Mouse (Mus musculus) embryo, embryonic 9.5 days (tissue): ENCODE data around the gene Egfr.

Experiments used
- DNase-seq: peaks from one replicate; pipeline ENCODE4 v3.0.0-alpha.2; 2017; ENCODE audit errors: extremely low spot score

Egfr gene

DNA sequence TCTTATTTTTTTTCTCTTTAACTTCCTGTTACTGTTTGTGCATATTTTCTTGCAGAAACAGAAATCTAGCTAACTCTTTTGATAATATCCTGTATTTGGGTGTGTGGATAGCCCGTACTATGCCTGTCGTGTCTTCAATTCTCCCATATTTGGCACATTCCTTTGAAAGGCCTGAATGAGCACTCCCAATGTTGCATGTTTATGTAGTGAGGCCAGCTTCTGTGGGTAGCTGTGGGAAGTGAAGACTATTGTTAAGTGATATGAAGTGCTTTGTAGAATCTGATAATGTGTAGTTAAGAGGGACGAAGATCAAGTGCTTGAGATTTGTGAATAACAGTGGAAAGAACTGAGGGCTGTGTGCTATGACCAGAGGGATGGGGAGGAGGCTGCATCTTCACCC, 77.5 kb downstream of the Egfr start:
- no peak for DNase-seq

DNA sequence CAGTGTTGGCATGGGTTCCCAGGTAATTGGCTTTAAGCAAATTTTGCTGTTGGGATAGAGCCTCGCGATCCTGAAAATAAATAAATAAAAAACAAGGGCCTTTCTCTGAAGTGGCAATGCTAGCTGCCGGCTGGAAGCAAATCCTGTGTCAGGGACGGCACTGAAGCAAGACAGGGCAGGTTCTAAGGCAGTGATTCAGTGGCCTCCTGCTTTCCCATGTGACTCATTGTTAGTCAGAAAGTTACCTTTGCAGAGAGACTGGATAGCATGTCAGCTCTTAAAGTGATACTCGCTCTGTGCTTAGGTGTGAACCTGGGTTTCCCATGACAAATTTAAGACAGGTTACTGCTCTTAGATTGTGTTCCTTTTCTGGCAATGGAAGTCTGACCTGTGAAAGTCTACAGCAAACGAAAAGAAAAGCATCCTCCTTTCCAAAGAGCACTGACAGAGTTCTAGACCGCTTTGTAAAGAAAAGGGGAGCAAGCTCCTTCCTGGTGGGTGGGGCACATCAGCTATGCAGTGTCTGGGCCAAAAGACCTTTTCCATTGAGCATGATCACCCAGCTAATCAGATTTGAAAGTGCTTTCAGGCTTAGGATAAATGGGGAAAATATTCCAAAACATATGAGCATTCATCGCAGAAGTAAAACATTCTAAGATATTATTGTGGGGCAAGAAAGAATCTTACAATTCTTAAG, 78.7 kb downstream of the Egfr start:
- no peak for DNase-seq

DNA sequence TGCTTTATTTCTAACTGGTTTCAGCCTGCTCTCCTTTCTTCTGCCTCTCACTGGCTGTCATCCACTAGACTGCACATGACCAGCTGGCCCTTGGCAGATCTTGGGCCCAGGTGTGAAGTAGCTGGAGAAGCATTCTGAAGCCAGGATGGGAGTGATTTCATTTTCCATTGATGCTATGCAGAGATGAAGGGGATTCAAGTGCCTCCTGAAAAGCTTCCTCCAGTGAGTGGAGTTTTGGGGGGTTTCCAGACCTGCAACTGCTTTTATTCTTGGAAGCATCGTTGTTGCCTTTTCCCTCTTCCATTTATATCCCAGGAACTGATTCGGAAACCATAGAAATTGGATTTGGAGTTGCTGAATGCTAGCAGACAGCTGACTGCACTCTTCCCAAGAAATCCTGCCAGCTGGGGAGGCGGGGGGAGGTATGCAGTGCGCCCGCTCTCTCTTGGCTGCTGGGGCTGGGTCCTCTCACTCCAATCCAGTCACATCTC, 80.0 kb downstream of the Egfr start:
- DNase-seq = no peak

DNA sequence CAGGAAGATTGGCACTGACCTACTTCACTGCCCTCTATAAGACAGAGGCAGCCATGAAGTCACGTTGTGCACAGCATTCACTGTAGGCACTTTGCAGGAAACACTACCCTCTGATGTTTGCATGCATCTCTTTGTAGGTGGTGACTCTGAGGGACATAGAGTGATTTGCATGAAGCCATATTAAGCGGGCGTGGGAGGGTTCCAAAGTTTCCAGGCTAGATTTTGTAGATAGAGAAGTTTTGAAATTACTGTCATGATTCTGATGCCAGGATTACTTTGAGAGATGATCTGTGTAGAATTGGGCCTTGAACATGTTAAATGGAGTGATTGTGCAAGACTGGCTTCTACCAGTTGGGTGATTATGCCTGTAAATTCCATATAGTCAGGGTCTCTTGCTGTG, 86.8 kb downstream of the Egfr start:
- no peak for DNase-seq

DNA sequence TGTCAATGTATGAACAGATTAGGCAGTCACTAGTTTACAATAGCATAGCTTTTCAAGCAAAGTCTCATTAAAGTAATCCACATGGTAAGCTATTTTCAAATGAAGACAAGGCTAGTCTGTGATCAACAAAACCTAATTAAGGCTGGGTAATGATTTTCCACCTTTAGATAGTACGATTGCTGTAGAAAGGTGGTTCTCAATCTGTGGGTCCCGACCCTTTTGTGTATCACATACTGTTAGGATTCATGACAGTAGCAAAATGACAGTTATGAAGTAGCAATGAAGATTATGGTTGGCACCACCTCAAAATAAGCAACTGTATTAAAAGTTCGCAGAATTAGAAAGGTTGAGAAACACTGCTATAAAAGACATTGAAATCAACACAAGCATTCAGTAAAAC, 90.9 kb downstream of the Egfr start:
- no peak for DNase-seq

DNA sequence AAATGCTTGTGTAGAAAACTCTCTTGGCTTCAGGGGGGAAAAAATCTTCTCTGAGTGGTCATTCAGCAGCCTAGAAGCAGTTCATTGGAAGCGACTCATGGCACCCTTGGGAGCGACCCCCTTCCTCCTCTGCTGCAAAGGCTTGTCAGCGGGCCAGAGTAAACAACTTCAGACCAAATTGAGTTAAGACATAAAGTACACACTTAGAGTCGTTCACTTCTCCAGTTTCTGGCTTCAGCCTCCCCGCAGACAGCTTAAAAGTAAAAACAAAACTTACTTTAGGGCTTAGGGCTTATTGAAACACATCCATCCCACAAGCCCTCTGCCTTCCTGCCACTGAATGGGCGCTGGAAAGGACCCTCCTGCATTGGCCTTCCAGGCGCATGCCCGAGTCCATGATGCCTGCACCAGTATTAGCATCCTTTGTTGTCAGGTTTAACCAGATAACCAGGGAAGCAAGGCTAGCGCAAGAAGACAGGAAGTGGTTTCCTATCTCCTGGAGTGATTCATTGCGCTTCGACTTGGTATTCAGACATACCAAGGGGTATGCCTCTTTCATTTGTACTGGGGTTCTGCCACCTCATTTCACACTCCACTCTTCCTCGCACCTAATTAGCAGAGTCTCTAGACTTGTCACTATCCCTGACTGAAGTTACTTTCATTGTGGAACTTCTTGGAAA, 92.0 kb downstream of the Egfr start:
- DNase-seq = no peak

DNA sequence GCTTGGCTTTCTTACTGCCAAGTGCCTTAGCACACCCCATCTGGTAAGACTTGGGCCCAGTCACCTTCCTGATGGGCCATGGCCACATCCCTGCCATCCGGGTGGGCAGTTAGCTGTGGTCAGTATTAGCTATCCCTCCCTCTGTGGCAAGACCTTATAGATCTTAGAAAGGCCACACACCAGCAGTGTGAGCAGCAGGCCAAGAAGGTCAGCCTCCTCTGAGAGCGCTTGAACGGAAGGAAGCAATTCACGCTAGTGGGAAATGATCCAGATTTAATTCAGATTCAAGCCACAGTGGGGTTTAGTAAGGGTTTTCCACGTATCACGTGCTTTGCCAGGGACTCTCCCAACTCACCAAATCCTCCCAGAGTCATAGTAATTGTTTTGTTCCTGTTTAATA, 96.9 kb downstream of the Egfr start:
- no peak for DNase-seq

DNA sequence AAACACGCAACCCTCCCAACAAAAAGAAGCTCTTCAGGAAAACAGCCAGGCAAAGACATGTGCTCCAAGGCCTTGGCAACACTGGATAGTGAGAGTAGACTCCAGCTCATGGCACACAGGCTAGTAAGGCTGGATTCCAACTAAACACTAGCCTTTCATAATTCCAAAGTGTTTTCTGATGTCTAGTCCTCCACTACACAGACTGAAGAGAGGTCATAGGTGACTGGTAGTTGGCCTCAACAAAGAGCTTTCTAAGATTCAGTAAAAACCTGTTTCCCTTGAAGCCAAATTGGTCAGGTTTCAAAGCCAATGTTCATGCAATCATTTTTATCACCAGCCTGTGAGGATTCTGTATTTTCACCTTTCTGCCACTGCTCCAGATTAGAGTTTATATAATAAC, 99.4 kb downstream of the Egfr start:
- no peak for DNase-seq

DNA sequence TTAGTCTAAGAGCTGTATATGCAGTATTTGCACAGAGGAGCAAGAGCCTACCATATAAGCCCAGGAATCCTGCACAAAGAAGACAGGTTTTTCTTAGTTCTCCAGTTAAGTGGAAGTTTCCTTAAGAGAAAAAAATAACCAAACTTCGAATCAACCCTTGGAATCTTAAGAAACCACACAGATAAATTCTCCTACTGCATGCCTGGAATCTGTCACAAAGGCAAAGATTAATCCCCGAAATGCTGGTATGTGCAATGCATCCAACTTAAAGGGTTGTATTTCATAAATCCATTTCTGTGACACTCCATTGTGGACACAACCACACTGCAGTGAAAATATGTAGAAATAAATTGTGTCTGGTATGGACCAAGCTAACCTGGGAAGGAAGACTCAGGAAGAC, 102.1 kb downstream of the Egfr start:
- DNase-seq = no peak

DNA sequence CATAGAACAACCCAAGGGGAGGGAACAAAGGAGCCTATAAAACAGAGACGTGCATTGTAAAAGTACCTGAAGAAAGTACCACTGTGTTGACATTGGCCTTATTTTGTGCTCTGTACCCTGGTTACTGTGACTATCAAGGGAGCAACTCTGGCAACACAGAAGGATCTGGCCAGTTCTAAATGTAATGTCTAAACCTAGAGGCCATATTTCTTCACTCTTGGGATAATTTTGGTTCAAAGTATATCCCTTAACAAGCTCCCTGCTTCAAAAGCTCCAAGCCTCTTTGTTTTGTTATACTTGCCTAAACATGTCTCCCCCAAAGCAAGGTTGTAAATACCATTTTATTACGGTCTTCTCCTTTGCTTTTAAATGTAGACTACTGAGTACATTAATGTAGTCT, 105.3 kb downstream of the Egfr start:
- no peak for DNase-seq

DNA sequence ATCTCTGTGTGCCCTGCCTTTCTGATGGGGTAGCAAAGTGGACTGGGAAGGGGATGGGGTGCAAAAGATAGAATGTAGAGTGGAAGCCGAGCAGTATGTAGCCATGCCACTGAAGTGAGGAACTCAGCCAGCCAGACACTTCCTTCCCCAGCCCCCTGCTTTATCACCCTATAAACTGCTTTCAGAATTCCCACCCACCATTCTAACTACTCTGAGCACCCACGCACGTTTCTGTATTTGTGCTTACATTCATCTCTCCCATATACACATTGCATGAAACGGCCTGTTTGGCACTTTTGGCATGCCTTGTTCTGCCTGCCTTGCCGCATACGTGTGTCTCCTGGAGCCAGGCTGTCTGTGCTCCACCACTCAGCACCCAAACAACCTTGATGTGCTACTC, 109.0 kb downstream of the Egfr start:
- DNase-seq = no peak

DNA sequence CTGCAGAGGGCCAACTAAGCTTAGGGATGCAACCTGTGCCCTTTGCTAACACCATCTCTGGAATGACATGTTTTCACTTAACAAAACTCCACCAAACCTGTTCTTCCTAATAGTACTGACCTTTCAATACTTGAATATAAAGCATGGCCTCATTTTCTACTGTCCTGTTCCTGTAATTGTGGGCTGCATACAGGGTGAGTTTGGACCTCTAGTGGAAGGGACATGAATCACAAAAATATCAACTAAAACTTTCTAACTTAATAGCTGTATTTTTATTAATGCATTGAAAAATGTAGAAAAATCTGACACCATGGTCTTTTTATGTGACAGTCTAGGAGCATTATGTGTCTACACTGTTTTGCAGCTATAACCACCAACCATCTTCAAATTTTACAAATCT, 111.5 kb downstream of the Egfr start:
- no peak for DNase-seq

DNA sequence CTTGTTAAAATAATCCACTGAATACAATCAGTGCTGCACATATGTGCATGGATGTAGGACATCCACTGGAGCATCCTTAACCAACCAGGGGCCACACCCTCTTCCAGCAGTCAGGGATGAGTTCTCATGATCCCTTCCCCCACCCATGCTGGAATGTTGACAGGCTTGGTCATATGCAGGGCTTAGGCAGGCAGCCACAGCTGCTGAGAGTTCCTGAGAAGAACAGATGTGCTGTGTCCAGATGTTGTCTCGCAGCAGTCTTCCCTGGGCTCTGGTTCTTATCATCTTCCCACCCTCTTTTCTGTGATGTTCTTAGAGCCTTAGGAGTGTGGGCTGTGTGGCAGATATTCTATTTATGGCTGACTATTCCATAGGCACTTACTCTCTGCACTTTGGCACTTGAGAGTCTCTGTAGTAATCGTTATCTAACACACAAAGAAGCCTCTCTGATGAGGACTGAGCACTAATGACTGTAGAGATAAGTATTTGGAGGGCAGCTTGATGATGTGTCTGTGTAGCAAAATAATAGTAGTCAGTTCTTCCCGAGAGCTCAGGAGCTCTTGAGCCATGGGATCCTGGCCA, 113.1 kb downstream of the Egfr start:
- DNase-seq = no peak

DNA sequence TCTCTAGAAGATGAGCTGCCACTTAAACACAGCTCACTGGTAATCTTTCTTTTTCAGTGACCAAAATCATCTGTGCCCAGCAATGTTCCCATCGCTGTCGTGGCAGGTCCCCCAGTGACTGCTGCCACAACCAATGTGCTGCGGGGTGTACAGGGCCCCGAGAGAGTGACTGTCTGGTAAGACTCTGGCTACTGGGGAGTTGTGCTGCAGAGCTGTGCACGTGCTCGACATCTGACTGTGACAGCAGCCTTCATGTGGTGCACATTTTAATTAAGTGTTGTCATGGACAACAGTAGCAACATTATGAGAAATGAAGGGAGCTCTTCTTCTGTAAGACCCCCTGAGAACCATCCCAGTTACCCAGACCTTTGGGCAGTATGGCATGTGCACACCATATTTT, 116.0 kb downstream of the Egfr start:
- no peak for DNase-seq

DNA sequence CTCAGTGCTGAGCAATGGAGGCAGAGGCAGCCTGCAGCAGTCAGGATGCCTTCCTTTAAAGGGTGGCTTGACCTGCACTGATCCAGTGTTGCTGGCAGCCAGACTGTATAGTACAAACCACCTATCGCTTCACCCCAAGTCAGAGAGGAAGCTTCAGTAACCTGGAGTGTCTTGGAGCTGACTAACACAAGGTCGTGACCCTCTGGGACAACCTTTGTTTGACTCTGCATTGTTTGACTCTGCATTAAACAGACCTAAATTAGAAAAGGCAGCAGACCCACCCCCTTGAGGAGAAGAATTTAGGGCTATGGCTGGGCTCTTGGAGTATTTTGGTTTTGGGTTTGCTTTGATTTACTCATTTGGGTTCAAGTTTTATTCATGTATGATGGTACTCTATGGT, 117.5 kb downstream of the Egfr start:
- no peak for DNase-seq

DNA sequence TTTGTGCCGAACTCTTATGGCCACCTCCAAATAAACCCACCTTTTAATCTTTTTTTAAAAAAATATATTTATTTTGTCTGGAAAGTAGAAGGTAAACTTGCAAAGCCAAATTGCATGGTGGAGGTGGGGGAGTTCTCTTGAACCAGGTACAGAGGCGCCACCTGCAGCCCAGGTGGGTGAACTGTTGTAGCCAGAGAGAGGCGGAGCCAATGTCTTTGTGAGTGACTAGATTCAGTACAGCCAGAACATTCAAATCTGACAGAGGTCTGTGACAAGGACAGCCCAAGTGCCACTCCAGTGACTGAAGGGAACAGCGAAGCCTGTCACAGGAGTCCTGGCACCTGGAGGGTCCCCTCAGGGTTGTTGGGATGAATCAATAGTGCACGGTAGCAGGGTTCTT, 119.1 kb downstream of the Egfr start:
- DNase-seq = peak; percentile 27

DNA sequence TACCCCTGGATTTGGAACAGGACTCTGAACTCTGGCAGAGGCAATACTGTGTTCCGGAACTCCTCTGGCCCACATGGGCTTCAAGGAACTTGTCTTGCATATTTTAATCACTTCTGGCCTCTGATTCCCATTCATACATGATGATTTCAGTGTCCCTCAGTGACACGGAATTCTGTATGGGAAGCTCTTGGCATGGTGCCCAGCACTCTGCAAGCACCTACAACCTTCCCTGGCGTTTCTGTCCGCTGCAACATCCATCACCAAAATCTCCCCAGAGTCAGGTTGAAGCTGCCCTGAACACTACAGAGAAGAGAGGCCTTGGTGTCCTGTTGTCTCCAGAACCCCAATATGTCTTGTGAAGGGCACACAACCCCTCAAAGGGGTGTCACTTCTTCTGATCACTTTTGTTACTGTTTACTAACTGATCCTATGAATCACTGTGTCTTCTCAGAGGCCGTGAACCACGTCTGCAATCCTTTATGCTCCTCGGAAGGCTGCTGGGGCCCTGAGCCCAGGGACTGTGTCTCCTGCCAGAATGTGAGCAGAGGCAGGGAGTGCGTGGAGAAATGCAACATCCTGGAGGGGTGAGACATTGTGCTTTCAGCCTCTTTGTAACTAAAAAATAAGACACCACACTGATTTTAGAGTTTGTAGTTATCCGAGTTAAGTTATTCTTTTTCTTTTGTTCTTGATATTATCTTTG, 125.8 kb downstream of the Egfr start:
- DNase-seq = no peak

DNA sequence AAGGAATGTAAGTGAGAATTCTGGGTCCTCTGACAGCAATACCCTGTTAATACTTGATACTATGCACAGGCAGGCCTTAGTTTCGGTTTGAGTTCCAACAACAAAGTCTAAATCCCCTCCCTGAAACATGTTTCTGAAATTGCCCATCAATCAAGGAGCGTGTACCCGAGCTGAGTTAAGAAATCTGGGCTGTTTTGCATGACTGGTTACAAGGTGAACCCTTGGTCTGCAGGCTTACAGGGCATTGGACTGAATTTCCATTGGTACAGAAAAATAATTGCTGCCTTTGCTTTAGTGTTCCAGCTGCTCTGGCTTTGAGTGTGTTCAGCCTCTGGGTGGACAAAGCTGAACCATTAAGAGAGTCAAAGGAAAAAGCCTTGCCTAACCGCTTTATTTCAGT, 129.9 kb downstream of the Egfr start:
- DNase-seq = no peak

DNA sequence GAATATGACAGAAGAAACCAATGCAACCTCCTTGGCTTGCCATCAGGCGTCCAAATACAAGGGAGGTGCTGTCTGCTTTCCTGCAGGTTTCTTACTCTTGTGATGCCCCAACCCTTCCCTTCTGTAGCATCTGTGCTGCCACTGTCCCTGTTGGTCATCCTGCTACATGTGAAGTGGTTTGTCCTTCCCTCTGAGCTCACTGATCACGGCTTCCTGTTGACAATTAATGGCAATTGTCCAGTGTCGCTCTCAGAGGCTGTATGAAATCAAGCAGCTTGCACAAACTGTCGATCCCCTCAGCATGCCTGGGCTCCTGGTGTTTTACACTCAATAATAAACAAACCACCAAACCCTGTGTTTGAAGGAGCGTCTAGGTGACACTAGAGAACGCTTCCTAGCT, 134.1 kb downstream of the Egfr start:
- no peak for DNase-seq

DNA sequence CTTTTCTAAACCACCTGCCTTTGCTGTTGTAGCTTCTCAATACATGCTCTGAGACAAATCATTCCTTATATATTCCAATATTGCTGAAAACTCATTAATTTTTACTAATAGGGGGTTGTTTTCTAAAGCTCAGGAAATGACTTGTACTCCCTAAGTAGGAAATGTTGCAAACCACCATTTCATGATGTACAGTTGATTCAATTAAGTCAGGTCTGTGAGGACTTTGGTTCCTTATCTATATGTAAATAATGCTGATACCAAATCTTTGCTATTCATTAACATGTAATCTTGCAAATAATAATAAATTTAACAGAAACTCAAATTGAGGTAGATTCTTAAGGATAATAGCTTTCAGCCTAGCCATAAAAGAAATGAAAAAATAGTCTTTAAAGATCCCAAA, 136.1 kb downstream of the Egfr start:
- DNase-seq = no peak

DNA sequence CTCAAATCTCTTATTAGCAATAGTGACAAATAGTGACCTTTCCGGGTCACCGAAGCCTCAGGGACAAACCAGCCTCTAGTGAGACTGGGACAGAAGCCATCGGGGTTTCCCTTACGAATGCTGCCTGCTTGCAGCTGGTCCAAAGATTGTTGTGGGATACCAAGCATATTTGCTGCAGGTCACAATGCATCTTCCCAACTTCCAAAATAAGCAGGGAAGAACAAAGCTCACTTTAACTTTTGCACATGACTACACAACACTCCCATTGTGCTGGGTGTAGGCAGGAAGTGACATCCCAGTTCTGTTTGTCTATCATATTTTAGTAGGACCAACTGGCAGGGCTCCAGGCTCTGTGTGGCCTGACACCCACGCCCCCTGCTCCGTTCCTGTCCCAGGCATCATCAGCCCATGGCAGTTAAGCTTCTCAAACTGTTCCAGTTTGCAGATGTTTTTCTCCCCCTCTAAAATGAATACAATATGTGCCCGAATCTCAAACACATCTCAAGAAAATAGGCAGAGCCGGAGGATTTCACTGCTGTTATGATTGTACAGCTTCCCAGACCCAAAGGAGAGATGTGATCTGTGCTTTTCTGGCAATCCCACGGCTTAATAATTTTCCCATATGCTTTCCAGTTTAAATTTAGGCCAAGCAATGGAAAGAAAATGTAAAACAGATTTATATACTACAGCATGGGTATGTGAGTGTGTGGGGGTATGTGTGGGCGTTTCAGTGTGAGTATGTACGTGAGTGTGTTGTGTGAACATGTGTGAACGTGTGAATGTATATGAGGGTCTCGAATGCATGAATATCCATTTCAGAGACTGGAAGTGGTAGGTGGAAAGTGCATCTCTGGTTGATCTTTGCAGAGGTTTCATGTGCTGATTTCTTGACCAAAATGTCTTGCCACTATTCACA, 143.7 kb downstream of the Egfr start:
- DNase-seq = no peak

DNA sequence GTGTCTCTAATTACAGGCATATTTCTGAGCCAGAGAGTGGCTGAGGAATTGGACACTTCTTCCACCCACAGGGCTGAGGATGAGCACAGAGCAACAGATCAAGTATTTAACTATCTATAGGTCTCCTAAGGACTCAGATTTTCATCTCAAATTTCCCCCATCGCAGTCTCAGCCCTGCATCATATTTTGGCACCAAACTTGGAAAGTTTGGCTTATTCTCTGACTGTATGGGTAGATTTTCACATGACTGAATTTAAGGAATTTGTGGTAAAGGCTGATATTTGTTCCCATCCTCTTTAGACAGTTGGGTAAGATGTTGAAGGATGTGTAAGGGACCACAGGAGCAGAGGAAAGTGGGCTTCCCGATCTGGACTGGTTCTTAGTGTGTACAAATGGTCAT, 145.7 kb downstream of the Egfr start:
- no peak for DNase-seq
